Mouse (Mus musculus) erythroblast, embryonic 14.5 days (primary cell): ENCODE measurements around the gene Taf4.

ENCODE experiments used
- GATA1 ChIP-seq: IDR thresholded peaks from 2 replicates; pipeline ENCODE4 v1.6.1; 2012; ENCODE audit warnings: low read length, inconsistent platforms, mixed read lengths
- TAL1 ChIP-seq: IDR thresholded peaks from 3 replicates; pipeline ENCODE4 v1.6.1; 2012; ENCODE audit warnings: low read length, inconsistent platforms, mixed read lengths

DNA sequence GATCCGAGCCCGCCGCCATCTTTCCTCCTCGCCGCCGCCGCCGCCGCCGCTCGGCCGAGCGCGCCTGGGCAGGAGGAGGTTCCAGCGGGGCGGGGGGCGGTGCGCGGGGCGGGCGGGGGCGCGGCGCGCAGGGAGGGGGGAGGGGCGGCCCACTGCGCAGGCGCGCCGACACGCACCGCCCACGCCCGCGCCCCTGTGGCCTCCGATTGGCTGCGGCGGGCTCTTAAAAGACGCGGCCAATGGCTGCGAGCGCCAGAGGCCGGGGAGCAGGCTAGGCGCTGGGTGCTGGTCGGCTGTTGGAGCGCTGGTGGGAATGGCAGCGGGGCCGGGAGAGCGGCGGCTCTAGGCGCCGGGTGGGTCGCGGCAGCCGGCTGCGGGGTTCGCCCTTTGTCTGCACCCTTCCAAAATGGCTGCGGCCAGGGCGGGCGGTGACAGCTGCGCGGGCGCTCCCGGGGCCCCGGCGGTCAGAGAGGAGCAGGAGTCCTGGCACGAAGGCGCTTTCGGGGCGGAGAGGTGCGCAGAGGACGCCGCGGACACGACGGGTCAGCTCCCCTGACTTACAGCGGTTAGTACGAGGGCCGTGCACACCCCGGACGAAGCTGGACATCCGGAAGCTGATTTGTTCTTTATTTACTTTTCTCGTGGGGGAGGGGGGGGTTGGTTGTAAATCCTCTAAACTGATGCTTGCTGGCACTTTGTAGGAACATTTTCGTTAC, at the start of gene Taf4:
- TF ChIP-seq GATA1, result no peak
- TF ChIP-seq TAL1, result no peak
